Mouse (Mus musculus) adrenal gland, postnatal 14 days (tissue): Measurements from ENCODE around the gene 4930564D02Rik. TPM values are rescaled to one million over a fixed set of nuclear protein-coding genes. Genes with fewer than 3 reads are reported as not detected.

Source experiments
- DNase-seq: peaks from one replicate; pipeline ENCODE4 v3.0.0; 2021; ENCODE audit warnings: mixed read lengths
- total RNA-seq: library from RNA; stranded (reverse); gene quantifications from 2 replicates; pipeline ENCODE4 v1.2.3, GENCODE M21; 2021

The 4930564D02Rik gene
- total RNA-seq, 1 experiment from 2014 or later = not detected

DNA sequence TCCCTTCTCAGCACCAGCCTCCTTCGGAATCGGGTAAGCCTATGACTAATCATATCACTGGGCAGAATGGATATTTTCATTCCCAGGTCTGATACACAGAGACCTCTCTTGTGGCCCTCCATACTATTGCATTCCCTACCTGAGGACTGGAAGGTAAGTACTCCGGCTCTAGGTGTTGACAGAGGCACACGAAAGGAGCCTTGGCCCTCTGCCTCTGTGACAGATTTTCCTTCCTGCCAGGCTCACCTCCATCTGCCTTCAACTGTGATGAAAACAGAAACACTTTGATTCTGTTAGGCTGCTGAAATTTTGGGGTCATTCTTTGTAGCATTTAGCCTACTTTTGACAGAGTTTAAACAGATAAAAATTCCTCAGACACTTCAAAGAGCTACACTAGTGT lies 47.2 kb downstream of the 4930564D02Rik start:
- no peak for DNase-seq

DNA sequence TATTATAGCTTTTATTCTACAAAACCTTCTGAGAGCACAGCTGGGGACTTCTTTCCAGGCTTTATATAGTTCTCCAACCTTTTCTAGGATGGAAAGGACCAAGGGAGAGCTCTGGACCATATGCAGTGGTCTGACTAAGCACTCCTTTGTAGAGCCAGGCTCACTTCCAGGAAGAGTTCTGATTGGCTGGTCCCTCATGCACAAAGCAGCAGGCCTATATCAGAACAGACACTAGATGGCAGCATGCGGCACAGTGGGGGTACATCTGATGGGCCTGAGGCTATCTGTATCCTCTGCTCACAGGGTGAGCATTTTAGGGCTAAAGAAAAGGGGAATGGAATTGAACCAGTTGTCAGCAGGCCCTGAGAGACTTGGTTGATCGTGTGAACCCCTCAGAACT lies 47.6 kb downstream of the 4930564D02Rik start:
- DNase-seq = peak; percentile 84

DNA sequence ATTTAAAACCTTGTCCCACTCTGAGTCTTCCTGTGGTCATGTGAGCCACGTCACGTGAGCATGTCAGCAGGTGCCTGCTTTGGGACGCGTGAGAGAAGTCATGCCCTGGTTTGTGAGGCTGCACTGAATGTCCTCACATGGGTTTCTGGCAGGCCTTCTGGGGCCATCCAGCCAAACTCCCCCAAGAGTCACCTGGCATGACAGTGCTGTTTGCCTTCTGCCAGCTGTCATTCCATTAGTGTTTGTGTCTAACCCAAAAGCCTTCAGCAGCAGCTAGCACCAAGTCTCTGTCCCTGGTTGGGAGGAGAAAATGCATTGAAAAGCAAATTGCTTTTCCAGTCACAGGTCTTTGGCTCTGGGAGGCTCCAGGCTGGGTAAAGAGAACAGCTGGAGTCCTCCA lies 50.0 kb downstream of the 4930564D02Rik start:
- DNase-seq = no peak

DNA sequence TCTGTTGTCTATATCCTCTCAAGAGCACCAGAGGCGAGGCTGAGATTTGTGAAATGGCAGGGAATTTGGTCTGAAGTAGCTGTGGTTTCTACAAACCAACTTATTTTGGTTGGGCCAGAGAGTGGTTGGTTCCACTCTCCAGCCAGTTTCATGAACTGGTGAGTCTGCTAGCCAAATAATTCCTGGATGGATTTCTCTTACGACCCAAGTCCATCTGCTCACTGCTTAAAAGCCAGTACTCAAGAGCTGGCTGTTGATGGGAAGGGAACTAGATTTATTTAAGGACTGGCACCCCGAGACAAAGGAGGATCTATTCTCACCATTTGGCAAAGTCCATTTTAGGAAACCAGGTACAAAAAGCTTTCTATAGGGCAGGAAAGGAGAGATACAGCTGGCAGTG lies 57.1 kb downstream of the 4930564D02Rik start:
- no peak for DNase-seq

DNA sequence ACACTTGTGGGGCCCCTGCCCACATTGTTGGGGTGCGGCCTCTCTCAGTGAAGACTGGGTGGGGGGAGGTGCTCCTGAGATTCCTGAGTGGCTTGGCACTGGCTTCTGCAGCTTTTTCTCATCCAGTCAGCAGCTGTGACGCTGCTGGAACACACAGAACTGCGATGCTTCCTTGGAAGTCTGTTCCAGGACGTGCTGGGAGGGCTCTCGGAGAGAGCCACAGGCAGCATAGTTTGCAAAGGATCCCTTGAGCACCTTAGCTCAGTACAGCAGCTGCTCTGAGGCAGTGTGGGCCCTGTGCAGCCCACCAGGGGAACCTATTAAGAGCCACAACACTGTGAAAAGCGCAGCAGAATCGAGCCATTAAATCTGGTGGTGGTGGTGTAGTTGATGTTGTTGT lies 61.2 kb downstream of the 4930564D02Rik start:
- DNase-seq = no peak

Other genes starting within 250 kb of the 4930564D02Rik start
- gene Mov10, start 248.3 kb upstream of the 4930564D02Rik start, total RNA-seq = 17.8 and 18.4 TPM in 2 replicates
- gene St7l, start 202.8 kb upstream of the 4930564D02Rik start, total RNA-seq = 38.6 and 42.0 TPM in 2 replicates
- gene Capza1, start 202.3 kb upstream of the 4930564D02Rik start, total RNA-seq = 101 and 105 TPM in 2 replicates
- 9.6 and 14.7 TPM in 2 replicates for gene Wnt2b, start 104.9 kb upstream of the 4930564D02Rik start, total RNA-seq
- gene Cttnbp2nl, start 13.7 kb upstream of the 4930564D02Rik start, total RNA-seq = 22.9 and 27.3 TPM in 2 replicates